Mouse (Mus musculus): ENCODE data around the gene Acbd4.

DNA sequence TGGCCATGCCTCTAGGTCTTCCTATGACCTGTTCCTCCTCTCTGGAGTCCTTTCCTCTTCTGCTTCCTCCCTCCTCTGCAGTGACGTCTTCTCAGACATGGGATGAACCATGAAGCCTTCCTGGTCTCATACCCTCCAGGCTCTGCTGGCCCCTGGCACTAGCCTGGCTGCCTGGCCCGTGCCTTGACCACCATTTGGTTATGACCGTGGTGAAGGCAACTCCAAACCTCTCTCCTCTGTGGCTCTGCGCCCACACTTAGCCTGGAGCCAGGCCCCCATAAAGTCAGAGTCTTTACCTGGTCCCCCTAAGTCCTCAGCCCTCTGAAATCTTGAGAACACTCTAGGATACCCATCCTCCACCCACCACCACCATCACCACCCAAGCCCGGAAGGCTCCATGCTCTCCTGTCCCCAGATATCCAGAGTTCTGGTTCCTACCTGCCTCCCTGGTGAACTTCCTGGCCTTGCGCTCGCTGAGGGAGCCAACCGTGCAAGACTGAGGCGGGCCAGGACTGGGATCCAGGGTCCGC is 27.3 kb upstream of the Acbd4 start:
- TF ChIP-seq CTCF (IDR thresholded peaks at IDR 0.05; ENCODE audit: low read depth, low read length) (no peak), EP300 (IDR thresholded peaks at IDR 0.05; ENCODE audit: insufficient read depth, low read depth, low read length) (no peak), POLR2A (IDR thresholded peaks at IDR 0.05; ENCODE audit: insufficient read depth, low read length) (no peak)

Measured in ES-Bruce4 (cell line).